Mouse (Mus musculus) E14TG2a.4 (cell line): Measurements from ENCODE around the gene Nr5a2.

ENCODE experiments used
- CTCF ChIP-seq: conservative IDR thresholded peaks from 2 replicates; pipeline ENCODE4 v1.5.1; 2014; ENCODE audit warnings: low read length
- NANOG ChIP-seq: IDR thresholded peaks from 2 replicates; pipeline ENCODE4 v1.6.1; 2014; ENCODE audit warnings: borderline replicate concordance, low read length, mixed read lengths
- POU5F1 ChIP-seq: IDR thresholded peaks from 2 replicates; pipeline ENCODE4 v1.6.1; 2014; ENCODE audit warnings: low read length, borderline replicate concordance

DNA sequence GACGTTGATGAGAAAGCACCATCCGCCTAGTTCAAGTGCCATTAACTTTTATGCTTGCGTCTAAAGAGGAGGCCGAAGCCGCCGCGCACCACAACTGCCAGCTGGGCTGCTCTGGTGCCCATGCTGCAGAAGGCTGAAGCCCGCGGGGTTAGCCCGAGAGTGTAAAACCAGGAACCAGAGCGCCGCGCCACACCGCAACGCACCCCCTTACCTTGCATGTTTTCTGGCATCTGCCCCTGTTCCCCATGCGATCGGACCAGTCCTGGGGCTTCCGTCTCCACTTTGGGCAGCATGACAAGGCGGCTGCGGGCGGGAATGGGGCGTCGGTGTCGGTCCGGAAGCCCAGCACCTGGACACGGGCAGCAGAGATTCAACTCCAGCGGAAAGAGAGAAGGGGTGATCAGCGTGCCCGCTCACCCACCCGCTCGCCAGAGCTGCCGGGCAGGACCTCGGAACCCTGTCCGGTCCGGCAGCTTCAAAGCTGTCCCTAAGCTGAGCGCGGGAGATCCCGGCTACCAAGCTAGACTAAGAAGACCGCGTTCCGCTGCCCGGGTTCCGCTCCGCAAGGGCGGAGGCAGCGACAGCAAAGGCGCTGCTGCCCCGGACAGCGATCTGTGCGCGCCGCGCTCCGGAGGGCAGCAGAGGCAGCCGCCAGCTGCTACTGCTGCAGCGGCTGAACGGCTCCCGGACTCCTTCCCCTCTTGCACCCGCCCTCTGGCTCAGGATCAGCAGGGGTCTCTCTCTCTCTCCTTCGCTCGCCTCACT, 11.6 kb downstream of the Nr5a2 start:
- TF ChIP-seq CTCF (no peak), POU5F1 (no peak), NANOG (no peak)
